In the genomic region with DNA sequence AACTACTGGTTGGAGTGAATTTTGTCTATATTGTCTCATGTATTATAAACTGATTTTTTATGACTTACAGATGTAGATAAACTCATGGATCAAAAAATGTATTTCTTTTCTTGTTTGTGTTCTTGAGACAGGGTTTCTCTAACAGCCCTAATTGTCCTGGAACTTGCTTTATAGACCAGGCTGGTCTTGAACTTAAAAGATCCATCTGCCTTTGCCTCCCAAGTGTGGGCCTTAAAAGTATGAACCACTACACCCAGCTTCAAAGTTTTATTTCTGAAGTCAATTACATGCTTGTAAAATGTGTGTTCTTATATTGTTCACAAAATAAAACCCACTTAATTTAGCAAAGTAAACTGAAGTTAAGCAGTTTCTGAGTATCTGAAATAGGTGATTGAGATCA, we compare ENCODE assay signal across 28 mouse cellular contexts. TPM values are rescaled to one million over a fixed set of nuclear protein-coding genes. Genes with fewer than 3 reads are reported as not detected.
"Had no signal": no experiment of that assay in that cellular context is flagged by ENCODE, and none has a peak within 500 bp of the region (broad histone marks: within the 10 kb centered on the region; RNA-seq: fewer than 3 reads in every experiment).

No protein-coding gene starts in this region.

- H3K27me3 ChIP-seq: embryonic facial prominence, embryonic 12.5 days; embryonic facial prominence, embryonic 13.5 days; embryonic facial prominence, embryonic 15.5 days; forebrain, embryonic 12.5 days; forebrain, embryonic 13.5 days; forebrain, embryonic 15.5 days had no signal

- H3K4me2 ChIP-seq: embryonic facial prominence, embryonic 12.5 days; embryonic facial prominence, embryonic 13.5 days; embryonic facial prominence, embryonic 15.5 days; forebrain, embryonic 12.5 days; forebrain, embryonic 13.5 days; forebrain, embryonic 15.5 days had no signal

- DNase-seq: cerebellum, adult 9-10 months; cerebellum, adult 9-11 months; cerebellum, postnatal 10 days; cerebellum, postnatal 14 days; cerebellum, postnatal 25 days; cerebellum, postnatal 36 days; embryo, embryonic 11 days; forebrain, postnatal 0 days; gastrocnemius, adult 2 months; gastrocnemius, postnatal 10 days; gastrocnemius, postnatal 14 days; gastrocnemius, postnatal 25 days; gastrocnemius, postnatal 36 days; heart, adult 18-20 months; heart, adult 2 months had no signal

- H3K4me1 ChIP-seq: embryonic facial prominence, embryonic 10.5 days; embryonic facial prominence, embryonic 12.5 days; embryonic facial prominence, embryonic 13.5 days; embryonic facial prominence, embryonic 15.5 days; forebrain, embryonic 10.5 days; forebrain, embryonic 12.5 days; forebrain, embryonic 13.5 days; forebrain, embryonic 15.5 days had no signal

- H3K9ac ChIP-seq: embryonic facial prominence, embryonic 12.5 days; embryonic facial prominence, embryonic 13.5 days; embryonic facial prominence, embryonic 15.5 days; forebrain, embryonic 12.5 days; forebrain, embryonic 13.5 days; forebrain, embryonic 15.5 days; forebrain, postnatal 0 days had no signal

- ATAC-seq: forebrain, embryonic 13.5 days; forebrain, embryonic 14.5 days; forebrain, embryonic 15.5 days; forebrain, embryonic 16.5 days; forebrain, postnatal 0 days had no signal

- H3K9me3 ChIP-seq: embryonic facial prominence, embryonic 10.5 days; embryonic facial prominence, embryonic 12.5 days; embryonic facial prominence, embryonic 13.5 days; embryonic facial prominence, embryonic 15.5 days; forebrain, embryonic 10.5 days; forebrain, embryonic 12.5 days; forebrain, embryonic 13.5 days; forebrain, embryonic 15.5 days had no signal

- H3K27ac ChIP-seq: embryonic facial prominence, embryonic 10.5 days; embryonic facial prominence, embryonic 12.5 days; embryonic facial prominence, embryonic 13.5 days; embryonic facial prominence, embryonic 15.5 days; forebrain, embryonic 10.5 days; forebrain, embryonic 12.5 days; forebrain, embryonic 13.5 days; forebrain, embryonic 15.5 days; gastrocnemius, adult 2 months; heart, adult 2 months had no signal

- H3K4me3 ChIP-seq: embryonic facial prominence, embryonic 10.5 days; embryonic facial prominence, embryonic 12.5 days; embryonic facial prominence, embryonic 13.5 days; embryonic facial prominence, embryonic 15.5 days; erythroblast, embryonic 14.5 days; forebrain, embryonic 10.5 days; forebrain, embryonic 12.5 days; forebrain, embryonic 13.5 days; forebrain, embryonic 15.5 days; gastrocnemius, adult 2 months; heart, adult 2 months had no signal

RNA-seq across cellular contexts. Expression of gene Dnah12, which starts 34.9 kb away (rescaled TPM):
- total RNA-seq: gastrocnemius, adult 2 months; gastrocnemius, adult 8-10 months; gastrocnemius, postnatal 10 days; gastrocnemius, postnatal 14 days; gastrocnemius, postnatal 25 days; gastrocnemius, postnatal 36 days had no signal
- polyA plus RNA-seq: embryonic facial prominence, embryonic 10.5 days; embryonic facial prominence, embryonic 11.5 days; embryonic facial prominence, embryonic 12.5 days; erythroblast, embryonic 14.5 days; forebrain, embryonic 10.5 days; forebrain, embryonic 12.5 days had no signal
